Mouse (Mus musculus): ENCODE measurements at regions not wholly inside any gene's neighbourhood (a gene's known extent, or its start where the extent isn't known, plus 50 kb on each side); places are given as distances from the start of the nearest gene placed in this dataset.

DNA sequence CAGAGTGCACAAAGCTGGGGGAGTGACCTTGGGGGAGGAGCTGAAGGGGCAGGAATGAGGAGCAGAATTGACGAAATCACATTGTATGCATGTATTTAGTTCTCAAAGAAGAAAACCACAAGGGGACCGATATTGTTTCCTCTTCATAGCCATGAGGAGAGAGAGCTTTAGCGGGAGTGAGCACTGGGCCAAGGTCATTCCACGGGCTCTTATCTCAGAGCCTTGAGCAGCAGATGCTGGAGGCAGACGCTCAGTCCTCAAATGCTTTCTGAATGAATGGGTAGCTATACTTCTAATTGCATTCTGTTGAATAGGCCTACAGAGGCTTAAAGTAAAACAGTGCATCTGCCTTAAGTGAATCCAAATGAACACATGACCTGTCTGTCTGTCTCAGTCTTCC, 245.2 kb upstream of the Rbfox1 start:
- TF ChIP-seq CTCF (IDR thresholded peaks at IDR 0.05; ENCODE audit: extremely low read depth, insufficient read depth, insufficient read length, insufficient replicate concordance), result no peak
- no peak for TF ChIP-seq POLR2A (IDR thresholded peaks at IDR 0.05; ENCODE audit: low read depth, low read length)

Measured in spleen, adult 2 months (tissue).